Mouse (Mus musculus) heart, postnatal 14 days (tissue): ENCODE measurements around the gene Mcm2. TPM values are rescaled to one million over a fixed set of nuclear protein-coding genes. Genes with fewer than 3 reads are reported as not detected.

ENCODE experiments used
- DNase-seq, 2 experiments: peaks; one replicate each; pipeline ENCODE4 v3.0.0; 2021 to 2022
- intact Hi-C: fragments of 180-260 bp; cut with DNase I; formaldehyde crosslinking; loops from one replicate; pipeline ENCODE4 v1.15.1; 2025
- total RNA-seq, 2 experiments: library from RNA; stranded (reverse); gene quantifications; 2 replicates each; pipeline ENCODE4 v1.2.3; 2021

Mcm2 gene
- total RNA-seq, 2 experiments from 2014 or later: 11.0 to 15.4 TPM

GRCm38 (mm10) chr6:88836178-88836819 lies 62.3 kb downstream of the Mcm2 start:
- intact Hi-C loops: no loop called here
- no peak for DNase-seq

- DNase-seq: no peak
- intact Hi-C loops: no loop called here
Observed at GRCm38 (mm10) chr6:88835047-88835446, 63.5 kb downstream of the Mcm2 start.

Other genes with a start within 250 kb of the Mcm2 start
- gene Mgll, start 174.4 kb downstream of the Mcm2 start, total RNA-seq: 100 to 1,000 TPM; 173 to 177 TPM
- 10 to 100 TPM; 23.4 to 24.3 TPM for gene Abtb1, start 56.8 kb downstream of the Mcm2 start, total RNA-seq
- gene Podxl2, start 23.7 kb downstream of the Mcm2 start, total RNA-seq: 10 to 100 TPM; 26.7 to 27.4 TPM
- gene Tpra1, start 3.5 kb upstream of the Mcm2 start, total RNA-seq: 10 to 100 TPM; 34.7 to 38.9 TPM